Mouse (Mus musculus): ENCODE measurements around the gene Efcab6. TPM values are rescaled to one million over a fixed set of nuclear protein-coding genes. Genes with fewer than 3 reads are reported as not detected.
"Not testable (repeated sequence)": the region's sequence is repeated elsewhere in the genome, so short reads cannot be mapped to it uniquely, and the experiment has no call there.

Gene Efcab6
- not detected in 2 replicates for polyA plus RNA-seq (2012; ENCODE audit: insufficient read depth, insufficient read length, missing spikeins)

GRCm38 (mm10) chr15:84065140-84065539 is at the start of gene Efcab6:
Efcab6 (minus strand) TSS chr15:84065379.
- Histone ChIP-seq H3K4me1 (ENCODE audit: control insufficient read depth, insufficient read depth, insufficient read length, low read length) (no peaks in the 10 kb centered on the region), H3K27ac (replicated peaks; ENCODE audit: low read depth, low read length) (no peak within 1 kb of the TSS), H3K4me3 (ENCODE audit: insufficient read depth, low read depth, low read length) (no peak within 1 kb of the TSS)

DNA sequence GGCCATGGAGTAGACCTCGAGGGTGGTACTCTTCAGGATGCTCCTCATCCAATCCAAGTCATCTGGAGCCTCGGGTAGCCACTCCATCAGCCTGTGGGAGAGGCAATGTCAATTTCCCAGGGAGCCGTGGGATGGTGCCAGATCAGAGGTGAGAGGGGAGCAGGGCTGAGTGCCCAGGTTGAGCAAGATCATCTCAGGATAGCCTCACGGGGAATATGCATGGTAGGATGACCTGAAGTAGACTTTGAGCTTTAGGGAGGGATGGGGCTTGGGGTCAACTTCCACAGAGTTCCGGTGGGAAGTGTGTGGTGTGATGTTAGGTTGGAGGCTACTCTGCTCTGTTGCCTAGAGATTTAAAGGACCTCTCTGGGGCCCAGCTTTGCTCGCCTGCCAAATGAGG is 48.7 kb upstream of the Efcab6 start:
- no peaks in the 10 kb centered on the region for H3K4me1 ChIP-seq (ENCODE audit: control insufficient read depth, insufficient read depth, insufficient read length, low read length)
- no peak overlapping the region for H3K27ac ChIP-seq (replicated peaks; ENCODE audit: low read depth, low read length)
- H3K4me3 ChIP-seq (ENCODE audit: insufficient read depth, low read depth, low read length), result no peak overlapping the region

DNA sequence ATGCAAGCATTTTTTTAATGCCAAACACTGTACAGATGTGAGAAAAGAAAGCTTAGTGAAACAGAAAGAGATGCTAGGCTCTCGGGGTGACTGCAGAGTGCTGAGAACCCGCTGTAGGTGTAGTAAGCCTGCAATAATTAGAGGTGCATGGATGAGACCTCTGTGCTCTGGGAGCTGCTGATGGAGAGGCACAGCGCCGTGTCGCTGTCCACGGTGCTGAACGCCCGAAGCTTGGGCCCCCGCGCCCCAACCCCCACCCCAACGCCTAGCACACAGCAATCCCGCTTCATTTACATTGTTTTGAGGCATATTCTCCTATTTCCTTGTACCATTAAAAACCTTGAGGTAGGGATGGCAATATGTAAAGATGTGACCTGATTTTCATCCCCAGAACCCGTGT is 43.7 kb upstream of the Efcab6 start:
- no peak overlapping the region for H3K4me3 ChIP-seq (ENCODE audit: insufficient read depth, low read depth, low read length)
- no peaks in the 10 kb centered on the region for H3K4me1 ChIP-seq (ENCODE audit: control insufficient read depth, insufficient read depth, insufficient read length, low read length)
- H3K27ac ChIP-seq (replicated peaks; ENCODE audit: low read depth, low read length), result no peak overlapping the region

- no peak overlapping the region for H3K4me3 ChIP-seq (ENCODE audit: insufficient read depth, low read depth, low read length)
- H3K27ac ChIP-seq (replicated peaks; ENCODE audit: low read depth, low read length), result no peak overlapping the region
- no peaks in the 10 kb centered on the region for H3K4me1 ChIP-seq (ENCODE audit: control insufficient read depth, insufficient read depth, insufficient read length, low read length)
Observed at GRCm38 (mm10) chr15:84105924-84106500, 40.8 kb upstream of the Efcab6 start.

- Histone ChIP-seq H3K4me1 (ENCODE audit: control insufficient read depth, insufficient read depth, insufficient read length, low read length) (no peaks in the 10 kb centered on the region), H3K4me3 (ENCODE audit: insufficient read depth, low read depth, low read length) (peak within 1 kb of the TSS; percentile 22; the same call in 1 of the 2 replicates), H3K27ac (replicated peaks; ENCODE audit: low read depth, low read length) (no peak within 1 kb of the TSS)
Observed at GRCm38 (mm10) chr15:84105105-84105923, 40.1 kb upstream of the Efcab6 start, which contains the start of gene Sult4a1. Sult4a1 (minus strand) TSS chr15:84105754.

DNA sequence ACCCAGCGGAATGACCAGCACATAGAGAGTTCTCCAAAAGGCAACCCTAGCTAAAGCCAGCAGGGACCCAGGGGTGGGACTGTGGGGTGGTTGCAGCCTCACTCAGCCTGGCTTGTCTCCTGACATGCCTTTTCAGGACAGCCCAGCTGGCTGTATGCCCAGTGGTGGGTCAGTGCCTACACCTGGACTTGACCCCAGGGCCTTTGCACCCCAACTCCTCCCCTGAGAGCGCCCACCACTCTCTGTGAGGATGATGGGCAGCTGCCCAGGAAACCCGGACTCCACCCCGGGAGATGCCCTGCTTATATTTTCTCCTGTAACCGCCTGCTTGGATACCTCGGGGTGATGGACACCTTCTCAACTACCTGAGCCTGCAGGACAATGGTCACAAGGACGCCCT is 39.4 kb upstream of the Efcab6 start:
- Histone ChIP-seq H3K27ac (replicated peaks; ENCODE audit: low read depth, low read length) (no peak overlapping the region), H3K4me1 (ENCODE audit: control insufficient read depth, insufficient read depth, insufficient read length, low read length) (no peaks in the 10 kb centered on the region), H3K4me3 (ENCODE audit: insufficient read depth, low read depth, low read length) (no peak overlapping the region)

DNA sequence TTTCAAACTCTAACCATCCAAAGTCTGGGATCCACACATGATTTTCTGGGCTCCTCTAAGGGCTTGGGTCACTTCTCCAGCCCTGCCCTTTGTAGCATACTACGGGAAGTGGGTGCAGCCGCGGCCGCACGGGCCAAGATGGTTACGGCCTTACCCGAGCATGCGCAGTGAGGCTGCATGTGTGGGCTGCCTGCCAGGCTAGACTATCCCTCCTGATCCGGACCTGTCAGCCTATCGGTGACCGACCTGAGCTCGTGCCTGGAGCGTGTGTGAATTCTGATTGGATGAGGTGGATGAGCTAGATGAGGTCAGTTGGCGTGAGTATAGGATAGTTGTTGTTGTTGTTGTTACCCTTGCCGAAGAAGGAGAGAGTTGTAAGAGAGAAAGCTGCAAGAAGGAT is 32.4 kb upstream of the Efcab6 start:
- not testable (repeated sequence) for H3K4me1 ChIP-seq (ENCODE audit: control insufficient read depth, insufficient read depth, insufficient read length, low read length); H3K27ac ChIP-seq (replicated peaks; ENCODE audit: low read depth, low read length); H3K4me3 ChIP-seq (ENCODE audit: insufficient read depth, low read depth, low read length)

DNA sequence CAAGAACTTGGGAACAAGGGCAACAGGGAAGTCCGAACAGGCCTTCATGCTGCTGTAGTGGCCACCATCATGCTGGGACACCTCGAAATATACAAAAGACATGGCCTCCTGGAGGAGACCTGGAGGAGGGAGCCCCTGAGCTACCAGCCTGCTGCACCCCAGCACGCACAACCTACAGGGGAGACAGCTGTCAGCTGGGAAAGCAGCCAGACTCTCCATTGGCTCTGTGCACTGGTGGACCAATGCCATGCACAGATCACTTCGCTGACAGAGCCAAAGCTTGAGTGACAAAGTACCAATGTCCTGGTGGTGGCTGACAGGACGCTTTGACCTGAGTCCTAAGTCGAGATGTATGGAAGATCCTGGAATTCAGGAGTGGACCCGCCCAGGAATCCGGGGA is 30.9 kb upstream of the Efcab6 start:
- no peaks in the 10 kb centered on the region for H3K4me1 ChIP-seq (ENCODE audit: control insufficient read depth, insufficient read depth, insufficient read length, low read length)
- no peak overlapping the region for H3K4me3 ChIP-seq (ENCODE audit: insufficient read depth, low read depth, low read length)
- H3K27ac ChIP-seq (replicated peaks; ENCODE audit: low read depth, low read length), result no peak overlapping the region

DNA sequence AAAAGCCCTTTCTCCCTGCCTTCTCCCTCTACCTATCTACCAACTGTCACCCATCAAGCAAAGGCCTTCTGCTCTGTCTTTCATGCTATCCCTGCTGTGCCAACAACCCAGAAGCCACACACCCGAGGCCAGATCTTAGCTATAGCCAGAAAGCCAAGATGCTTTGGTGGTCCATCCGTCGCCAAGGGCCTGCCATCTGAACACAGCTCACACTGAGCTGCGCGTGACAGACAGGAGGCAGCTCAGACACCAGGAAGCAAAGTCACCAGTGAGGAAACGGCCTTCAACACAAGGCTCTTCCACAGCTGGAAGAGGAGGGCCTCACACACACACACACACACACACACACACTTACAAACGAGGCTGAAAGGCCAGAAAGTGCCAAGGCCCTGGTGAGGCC is 29.7 kb upstream of the Efcab6 start:
- H3K4me3 ChIP-seq (ENCODE audit: insufficient read depth, low read depth, low read length), result no peak overlapping the region
- no peaks in the 10 kb centered on the region for H3K4me1 ChIP-seq (ENCODE audit: control insufficient read depth, insufficient read depth, insufficient read length, low read length)
- no peak overlapping the region for H3K27ac ChIP-seq (replicated peaks; ENCODE audit: low read depth, low read length)

- H3K4me1 ChIP-seq (ENCODE audit: control insufficient read depth, insufficient read depth, insufficient read length, low read length), result no peaks in the 10 kb centered on the region
Observed at GRCm38 (mm10) chr15:84086775-84087174, 21.6 kb upstream of the Efcab6 start.

DNA sequence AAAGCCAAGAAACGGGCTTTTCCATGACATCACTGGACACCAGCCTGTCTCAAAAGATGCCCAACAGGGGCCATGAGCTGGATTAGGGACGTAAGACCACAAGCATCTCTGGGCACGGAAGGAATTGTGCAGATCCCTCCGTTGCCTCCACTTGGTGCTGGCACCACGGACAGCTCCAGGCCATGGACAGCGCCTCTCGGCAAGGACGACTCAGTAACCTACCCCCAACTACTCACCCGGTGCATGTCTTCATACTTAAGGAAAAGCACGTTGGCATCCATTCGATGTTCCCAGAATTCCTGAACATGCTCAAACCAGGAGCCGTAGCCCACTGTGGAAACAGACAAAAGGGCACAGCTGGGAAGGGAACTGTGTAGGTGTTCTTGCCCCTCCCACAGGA is 21.2 kb upstream of the Efcab6 start:
- no peak overlapping the region for H3K4me3 ChIP-seq (ENCODE audit: insufficient read depth, low read depth, low read length)
- no peaks in the 10 kb centered on the region for H3K4me1 ChIP-seq (ENCODE audit: control insufficient read depth, insufficient read depth, insufficient read length, low read length)
- no peak overlapping the region for H3K27ac ChIP-seq (replicated peaks; ENCODE audit: low read depth, low read length)

More at GRCm38 (mm10) chr15:84086775-84087174, 21.6 kb upstream of the Efcab6 start:
- Histone ChIP-seq H3K4me3 (ENCODE audit: insufficient read depth, low read depth, low read length) (no peak overlapping the region), H3K27ac (replicated peaks; ENCODE audit: low read depth, low read length) (no peak overlapping the region)

DNA sequence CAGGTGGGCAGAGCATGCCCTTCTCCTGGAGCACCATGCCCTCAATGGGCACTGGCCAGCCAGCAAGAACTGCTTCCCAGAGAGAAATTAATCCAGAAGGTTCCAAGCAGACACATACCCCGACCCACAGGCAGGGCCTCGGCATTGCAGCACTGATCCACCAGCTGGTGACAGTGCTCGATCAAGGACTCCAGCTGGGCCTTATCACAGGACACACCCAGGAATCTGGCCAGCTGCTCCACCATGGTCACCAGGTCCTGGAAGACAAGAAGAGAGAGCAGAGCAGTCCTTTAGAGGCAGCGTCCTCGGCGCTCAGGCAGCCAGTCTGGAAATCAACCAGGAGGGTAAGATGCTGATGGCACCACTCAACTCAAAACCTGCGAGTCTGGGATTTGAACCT is 14.9 kb upstream of the Efcab6 start:
- Histone ChIP-seq H3K27ac (replicated peaks; ENCODE audit: low read depth, low read length) (no peak overlapping the region), H3K4me1 (ENCODE audit: control insufficient read depth, insufficient read depth, insufficient read length, low read length) (no peaks in the 10 kb centered on the region)

DNA sequence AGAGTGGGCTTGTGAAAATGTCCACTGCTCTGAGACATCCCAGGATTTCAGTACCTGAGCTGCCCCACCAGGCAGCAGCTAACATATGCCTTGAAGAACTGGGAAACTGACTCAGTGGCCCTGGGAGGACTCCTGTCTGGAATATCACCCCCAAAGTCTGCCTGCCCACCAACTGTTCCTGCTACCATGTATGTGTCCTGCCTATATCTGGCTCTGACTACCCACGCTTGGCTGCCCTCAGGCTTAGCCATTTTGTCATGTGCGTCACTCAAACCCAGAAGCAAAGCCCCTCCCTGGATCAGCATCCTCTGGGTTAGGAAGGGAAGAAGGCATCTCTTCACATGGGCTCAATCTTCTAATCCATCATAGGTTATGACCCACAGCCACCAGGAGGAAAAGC is 14.3 kb upstream of the Efcab6 start:
- H3K27ac ChIP-seq (replicated peaks; ENCODE audit: low read depth, low read length), result no peak overlapping the region
- no peak overlapping the region for H3K4me3 ChIP-seq (ENCODE audit: insufficient read depth, low read depth, low read length)
- H3K4me1 ChIP-seq (ENCODE audit: control insufficient read depth, insufficient read depth, insufficient read length, low read length), result no peaks in the 10 kb centered on the region

More for the DNA sequence above, 14.9 kb upstream of the Efcab6 start:
- no peak overlapping the region for H3K4me3 ChIP-seq (ENCODE audit: insufficient read depth, low read depth, low read length)

GRCm38 (mm10) chr15:84078667-84079066 is 13.5 kb upstream of the Efcab6 start:
- H3K4me1 ChIP-seq (ENCODE audit: control insufficient read depth, insufficient read depth, insufficient read length, low read length), result no peaks in the 10 kb centered on the region
- no peak overlapping the region for H3K4me3 ChIP-seq (ENCODE audit: insufficient read depth, low read depth, low read length)
- H3K27ac ChIP-seq (replicated peaks; ENCODE audit: low read depth, low read length), result no peak overlapping the region

DNA sequence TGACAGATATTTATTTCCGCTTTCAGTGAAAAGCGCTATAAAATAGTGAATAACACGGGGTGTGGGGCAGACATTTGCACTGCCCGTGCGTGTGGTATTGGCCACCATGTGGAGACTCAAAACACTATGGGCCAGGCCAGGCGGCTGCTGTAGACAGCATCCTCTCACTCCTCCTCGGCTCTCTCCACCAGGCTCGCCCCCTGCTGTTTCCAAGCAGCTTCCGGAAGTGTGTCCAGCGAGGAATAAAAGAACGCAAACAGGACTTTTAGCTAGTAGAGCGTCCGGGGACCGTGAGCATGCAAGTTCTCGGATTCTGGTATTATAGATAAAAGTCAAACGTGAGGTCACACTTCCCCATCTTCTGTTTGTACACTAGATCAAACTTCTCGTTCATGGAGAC is 12.0 kb upstream of the Efcab6 start:
- Histone ChIP-seq H3K27ac (replicated peaks; ENCODE audit: low read depth, low read length) (no peak overlapping the region), H3K4me1 (ENCODE audit: control insufficient read depth, insufficient read depth, insufficient read length, low read length) (no peaks in the 10 kb centered on the region), H3K4me3 (ENCODE audit: insufficient read depth, low read depth, low read length) (no peak overlapping the region)

DNA sequence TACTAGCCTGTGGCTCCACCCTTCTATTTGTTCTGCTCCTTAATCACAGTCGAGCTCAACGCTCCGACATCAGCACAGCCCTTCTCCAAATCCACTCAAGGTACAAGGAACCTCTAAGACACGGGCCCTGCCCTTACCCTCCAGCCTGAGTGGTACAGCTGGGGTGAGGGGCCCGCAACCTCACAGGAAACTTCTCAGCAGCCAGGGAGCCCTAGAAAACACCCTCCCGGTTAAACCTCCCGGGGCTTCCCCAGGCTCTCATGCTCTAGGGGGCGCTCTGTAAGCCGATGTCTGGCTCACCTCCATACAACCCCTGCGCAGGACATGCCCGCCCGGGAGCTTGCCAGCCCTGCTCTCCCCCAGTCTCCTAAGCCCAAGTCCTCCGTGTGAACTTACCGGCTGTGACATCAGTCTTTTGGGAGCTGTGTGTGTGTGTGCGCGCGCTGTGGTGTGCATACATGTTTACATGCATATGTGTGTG is 9.6 kb upstream of the Efcab6 start:
- Histone ChIP-seq H3K27ac (replicated peaks; ENCODE audit: low read depth, low read length) (no peak overlapping the region), H3K4me1 (ENCODE audit: control insufficient read depth, insufficient read depth, insufficient read length, low read length) (no peaks in the 10 kb centered on the region), H3K4me3 (ENCODE audit: insufficient read depth, low read depth, low read length) (no peak overlapping the region)

Data from brown adipose tissue, adult 24 weeks (tissue).